Mouse (Mus musculus): Measurements from ENCODE around the gene Hdac11.

DNA sequence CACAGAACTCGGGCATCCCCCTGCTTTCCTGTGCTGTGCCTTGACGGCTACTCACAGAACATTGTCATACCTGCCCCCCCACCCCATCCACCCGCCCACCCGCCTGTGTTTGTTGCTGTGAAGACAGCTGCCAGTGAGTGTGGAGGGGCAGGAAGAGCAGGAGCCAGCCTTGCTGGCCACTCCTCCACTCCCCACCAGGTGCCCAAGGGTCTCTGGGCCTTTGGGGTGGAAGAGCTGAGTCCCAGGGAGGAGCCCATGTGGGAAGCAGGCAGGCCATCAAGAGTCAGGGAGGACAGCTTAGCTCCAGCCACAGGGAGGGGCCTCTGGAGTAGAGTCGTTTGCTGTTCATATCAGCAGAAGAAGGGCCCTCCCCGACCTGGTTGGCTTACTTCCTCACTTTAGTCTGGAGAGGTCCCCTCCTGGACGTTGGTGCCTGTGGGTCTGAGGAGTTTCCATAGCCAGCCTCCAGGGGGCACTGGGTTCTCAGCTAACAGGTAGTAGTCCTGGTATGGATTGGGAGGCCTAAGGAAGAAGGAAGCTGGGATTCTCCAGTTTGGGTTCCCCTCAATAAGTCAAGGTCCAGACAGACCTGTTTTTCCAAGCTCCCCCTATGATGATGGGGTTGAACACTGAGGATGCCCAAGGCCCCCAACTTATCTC lies 16.9 kb downstream of the Hdac11 start:
- peak; percentile 73 for TF ChIP-seq CTCF (IDR thresholded peaks at IDR 0.05; ENCODE audit: extremely low read depth, insufficient read depth, low read length)
- TF ChIP-seq POLR2A (IDR thresholded peaks at IDR 0.05; ENCODE audit: extremely low read depth, insufficient read depth, low read length): no peak

Measured in cortical plate, adult 2 months (tissue).